Mouse (Mus musculus): Measurements from ENCODE around the gene Cd300lb.

GRCm38 (mm10) chr11:114876621-114877020, 57.6 kb downstream of the Cd300lb start:
- TF ChIP-seq POLR2A (IDR thresholded peaks at IDR 0.05; ENCODE audit: borderline replicate concordance, control insufficient read depth, low read depth, low read length) (no peak), CTCF (IDR thresholded peaks at IDR 0.05; ENCODE audit: control insufficient read depth, insufficient read depth, low read length) (no peak)
